Mouse (Mus musculus) T-helper 17 cell (primary cell): Measurements from ENCODE around the gene Vps72.
"Not testable (repeated sequence)": the region's sequence is repeated elsewhere in the genome, so short reads cannot be mapped to it uniquely, and the experiment has no call there.

Experiments
- in situ Hi-C, 2 experiments: fragments of 300-600 bp; cut with MboI, MseI; formaldehyde crosslinking; loops; 1 replicate in 1 of 2; 2 replicates in 1 of 2; pipeline ENCODE4 v1.15.1; 2025; ENCODE audit warnings: high pct_unique_total_duplicates in 2 of 2

Vps72 gene

DNA sequence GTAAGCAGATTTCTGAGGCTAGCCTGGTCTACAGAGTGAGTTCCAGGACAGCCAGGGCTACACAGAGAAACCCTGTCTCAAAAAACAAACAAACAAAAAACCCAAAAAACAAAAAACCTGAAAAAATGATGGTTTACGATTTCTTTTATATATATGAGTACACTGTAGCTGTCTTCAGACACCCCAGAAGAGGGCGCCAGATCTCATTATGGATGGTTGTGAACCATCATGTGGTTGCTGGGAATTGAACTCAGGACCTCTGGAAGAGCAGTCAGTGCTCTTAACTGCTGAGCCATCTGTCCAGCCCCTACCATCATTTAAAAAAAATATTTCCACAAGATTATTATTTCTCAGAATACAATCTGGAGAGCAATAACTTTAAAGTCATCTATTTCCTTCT, 21.6 kb downstream of the Vps72 start:
- in situ Hi-C loops: not testable (repeated sequence)

DNA sequence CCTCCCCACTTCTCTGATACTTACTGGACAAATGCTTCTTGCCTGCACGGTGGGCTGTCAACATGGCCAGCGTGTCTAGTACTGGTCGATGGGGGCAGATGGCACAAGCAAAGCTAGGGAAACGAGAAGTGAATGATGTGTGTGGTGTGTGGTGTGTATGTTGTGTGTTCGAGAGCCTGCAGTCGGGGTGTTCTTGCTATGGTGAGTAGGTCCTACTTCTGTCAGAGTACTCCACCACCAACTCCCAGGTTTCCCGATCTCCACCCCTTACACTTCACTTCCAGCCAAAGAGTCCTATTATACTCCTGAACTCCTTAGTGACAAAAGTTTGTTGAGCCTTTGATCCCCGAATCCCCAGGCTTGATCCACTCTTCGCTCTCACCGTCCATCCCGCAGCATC, 22.4 kb downstream of the Vps72 start:
- in situ Hi-C loops: no loop called here

DNA sequence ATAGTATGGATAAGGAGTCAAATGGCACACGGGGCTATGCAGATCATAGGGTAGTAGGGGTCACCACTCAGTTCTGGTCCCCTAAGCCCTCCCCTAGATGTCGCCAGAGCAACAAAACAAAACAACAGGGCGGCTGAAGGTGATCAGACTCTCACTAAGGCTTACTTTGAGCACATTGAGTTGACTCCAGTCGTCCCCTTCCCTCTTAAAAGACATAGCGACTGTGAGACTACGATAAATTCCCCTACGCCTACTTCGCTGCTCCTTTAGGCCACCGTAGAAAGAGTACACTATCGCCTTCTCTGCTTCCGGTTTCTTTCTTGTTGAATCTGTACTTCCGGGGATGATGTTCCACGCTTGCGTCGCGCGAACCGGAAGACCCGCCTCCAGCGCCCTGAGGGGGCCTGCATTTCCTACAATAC, 22.9 kb downstream of the Vps72 start, which contains the start of the genes Scnm1 and Lysmd1:
Gene Scnm1 (minus strand): TSS at position 332 of the 422 bp plus-strand sequence.
Gene Lysmd1 (plus strand): TSS at position 409 of the 422 bp plus-strand sequence.
- in situ Hi-C loops: no loop called here

DNA sequence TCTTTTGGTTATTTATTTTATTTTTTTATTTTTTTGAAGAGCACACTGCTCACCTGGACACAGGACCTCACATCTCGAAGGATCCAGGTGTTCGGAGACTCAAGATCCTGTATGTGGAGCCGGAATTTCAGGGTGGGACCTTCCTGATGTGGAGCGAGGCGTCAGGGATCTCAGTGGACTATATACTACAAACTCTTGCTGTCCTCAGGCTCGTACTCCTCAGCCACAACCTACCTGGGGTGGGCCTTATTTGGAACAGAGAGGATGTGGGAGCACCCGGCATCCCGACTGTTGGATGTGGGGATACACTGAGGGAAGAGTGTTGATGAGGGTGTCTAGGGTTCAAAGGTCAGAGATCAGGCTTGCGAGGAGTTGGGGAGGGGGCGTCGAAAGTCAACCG, 23.3 kb downstream of the Vps72 start:
- in situ Hi-C loops: not testable (repeated sequence)

DNA sequence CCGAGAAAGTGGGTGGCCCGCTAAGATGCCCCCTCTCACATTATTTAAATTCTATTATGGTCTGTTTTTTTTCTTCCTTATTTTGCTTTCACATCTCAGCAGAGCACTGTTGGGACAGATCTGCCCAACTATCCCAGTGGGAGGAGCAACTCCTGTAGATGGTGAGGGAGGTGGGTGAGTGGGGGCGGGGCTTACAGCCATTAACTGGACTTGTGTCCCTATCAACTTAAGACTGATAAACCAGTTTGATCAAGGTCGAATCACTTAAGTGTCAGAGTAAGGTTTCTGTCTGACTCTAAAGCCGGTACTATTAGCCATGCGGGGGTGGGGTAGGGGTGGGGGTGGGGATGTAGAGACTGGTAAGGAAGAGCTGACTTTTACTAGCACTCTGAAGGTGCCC, 24.2 kb downstream of the Vps72 start:
- in situ Hi-C loops: loop anchor here (5.0 kb wide), 1 partner anchor 1208 kb away; no protein-coding TSS in a partner anchor

DNA sequence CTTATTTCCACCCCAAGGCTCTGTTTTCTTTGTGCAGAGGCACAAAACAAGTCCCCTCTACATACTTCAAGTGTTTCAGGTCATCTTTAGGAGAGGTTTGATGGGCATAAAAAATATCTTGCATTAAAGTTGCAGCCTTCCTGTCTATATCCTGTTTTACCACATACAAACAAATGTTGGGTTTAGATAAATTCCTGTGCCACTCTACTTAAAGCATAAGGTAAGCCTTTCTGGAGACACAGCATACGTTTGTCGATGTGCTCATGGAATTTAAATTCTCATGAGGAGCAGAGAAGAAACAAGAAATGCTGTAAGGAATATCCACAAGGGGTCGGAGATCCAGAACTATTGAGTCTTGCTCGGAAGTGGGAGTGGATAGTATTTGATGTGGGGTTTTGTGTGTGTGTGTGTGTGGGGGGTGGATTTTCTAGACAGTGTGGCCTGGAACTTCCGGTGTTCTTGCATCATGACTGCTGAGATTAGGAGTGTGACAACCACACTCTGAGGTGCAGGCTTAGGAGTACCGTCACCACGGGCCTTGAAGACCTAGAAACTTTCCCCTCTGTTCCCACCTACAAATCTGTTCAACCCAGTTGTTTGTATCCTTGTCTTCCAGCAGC, 24.7 kb downstream of the Vps72 start:
- in situ Hi-C loops: loop anchor here (5.0 kb wide), 1 partner anchor 1208 kb away; no protein-coding TSS in a partner anchor

DNA sequence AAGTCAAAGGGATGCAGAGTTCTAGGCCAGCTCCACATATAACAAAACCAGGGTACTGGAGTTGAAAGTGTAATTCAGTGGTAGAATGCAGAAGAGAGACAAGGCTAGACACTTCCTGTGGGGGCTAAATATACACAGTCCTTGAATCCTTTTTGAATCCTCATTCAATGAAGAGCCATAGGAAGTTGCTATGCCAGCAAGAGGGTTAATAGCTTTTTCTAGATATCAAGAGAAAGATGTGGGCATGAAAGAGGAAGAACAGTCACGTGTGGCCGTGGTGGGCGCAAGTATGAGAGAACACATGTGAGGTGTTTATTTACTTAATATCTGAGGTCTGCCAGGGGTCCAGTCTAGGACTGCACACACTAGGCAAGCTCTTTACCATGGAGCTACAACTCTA, 25.5 kb downstream of the Vps72 start:
- in situ Hi-C loops: loop anchor here (5.0 kb wide), 1 partner anchor 1209 kb away; no protein-coding TSS in a partner anchor

DNA sequence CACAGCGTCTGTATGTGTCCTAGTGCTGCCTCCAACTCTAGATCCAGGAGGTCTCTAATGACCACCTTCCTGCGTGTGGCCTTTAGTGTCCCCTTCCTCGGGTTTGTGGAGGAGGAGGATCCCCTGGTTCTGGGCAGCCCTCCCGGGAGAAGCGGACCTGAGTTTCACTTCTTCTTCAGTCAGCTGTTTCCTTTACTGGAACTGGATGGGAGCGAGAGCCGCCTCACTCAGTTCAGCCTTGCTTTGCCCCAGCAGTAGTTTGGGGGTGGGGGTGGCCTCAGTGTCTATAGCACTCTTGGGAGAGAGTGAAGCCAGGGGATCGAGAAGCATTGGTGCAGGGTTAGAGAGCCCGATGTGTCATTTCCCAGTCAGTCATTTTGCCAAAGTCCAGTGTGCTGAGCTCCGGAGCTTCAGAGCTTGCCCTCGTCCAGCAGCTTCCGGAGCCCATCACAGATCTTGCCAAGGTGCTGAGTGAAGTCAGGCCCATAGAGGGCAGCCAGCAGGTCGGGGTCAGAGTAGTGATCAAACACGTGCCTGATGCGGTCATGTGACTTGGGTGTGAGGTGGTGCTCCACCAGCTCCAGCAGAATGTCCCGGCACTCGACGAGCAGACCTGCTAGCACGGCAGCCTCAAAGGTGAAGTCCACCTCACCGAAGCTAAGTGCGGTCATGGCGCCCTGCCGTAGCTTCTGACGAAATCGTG, 28.9 kb downstream of the Vps72 start:
- in situ Hi-C loops: loop anchor here (5.0 to 10.0 kb wide), 3 partner anchors 73 to 1212 kb away; no protein-coding TSS in a partner anchor

DNA sequence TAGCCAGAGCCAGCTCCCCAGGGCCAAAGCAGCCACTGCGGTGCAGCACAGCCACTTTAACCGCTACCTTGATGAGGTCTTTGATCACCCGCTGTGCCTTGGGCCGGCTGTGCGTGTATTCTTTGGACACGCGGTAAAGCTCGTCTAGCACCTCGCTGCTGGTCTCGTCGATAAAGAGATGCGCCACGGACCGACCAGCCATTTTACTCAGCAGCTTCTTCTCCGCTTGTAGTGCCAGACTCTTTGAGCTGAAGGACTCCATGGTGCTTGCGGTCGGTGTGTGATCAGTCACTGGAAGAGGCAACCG, 29.4 kb downstream of the Vps72 start:
- in situ Hi-C loops: loop anchor here in 1 of 2 experiments (5.0 to 10.0 kb wide), 2 partner anchors 72 to 125 kb away; no protein-coding TSS in a partner anchor

DNA sequence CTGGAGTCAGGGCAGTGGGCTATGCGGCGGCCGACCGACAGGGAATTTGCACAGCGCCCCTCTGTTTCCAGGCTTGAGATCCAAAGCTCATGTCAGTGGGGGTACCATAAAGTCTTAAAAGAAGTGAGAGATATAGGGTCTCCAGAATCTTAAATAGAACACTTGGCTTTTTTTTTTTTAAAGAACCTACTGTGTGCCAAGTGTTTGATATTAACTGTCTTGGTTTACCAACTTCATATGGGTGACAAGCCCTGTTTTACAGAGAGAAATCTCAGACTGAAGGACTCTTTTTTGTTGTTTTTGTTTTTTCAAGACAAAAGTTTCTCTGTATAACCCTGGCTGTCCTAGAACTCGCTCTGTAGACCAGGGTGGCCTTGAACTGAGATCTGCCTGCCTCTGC, 30.0 kb downstream of the Vps72 start:
- in situ Hi-C loops: loop anchor here in 1 of 2 experiments (5.0 to 10.0 kb wide), 2 partner anchors 72 to 124 kb away; no protein-coding TSS in a partner anchor

DNA sequence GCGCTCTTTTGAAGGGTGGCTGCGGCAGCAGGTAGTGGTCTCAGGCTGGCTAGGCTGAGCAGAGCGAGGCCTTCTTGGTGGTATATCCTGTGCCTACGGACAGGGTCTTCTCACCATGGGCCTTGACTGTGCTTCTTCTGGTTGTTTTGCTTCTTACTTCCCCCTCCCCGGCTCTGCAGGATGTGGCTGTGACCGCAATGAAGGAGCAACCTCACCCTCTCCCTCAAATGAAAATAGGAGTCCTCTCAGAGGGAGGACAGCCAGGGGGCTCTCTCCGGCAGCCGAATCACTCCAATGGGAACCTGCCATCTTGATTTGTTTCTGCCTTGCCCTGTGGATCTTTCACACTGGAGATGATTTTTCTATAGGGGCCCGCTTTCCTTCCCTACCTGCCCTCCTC, 30.7 kb downstream of the Vps72 start:
- in situ Hi-C loops: loop anchor here in 1 of 2 experiments (5.0 to 10.0 kb wide), 2 partner anchors 71 to 123 kb away; no protein-coding TSS in a partner anchor

DNA sequence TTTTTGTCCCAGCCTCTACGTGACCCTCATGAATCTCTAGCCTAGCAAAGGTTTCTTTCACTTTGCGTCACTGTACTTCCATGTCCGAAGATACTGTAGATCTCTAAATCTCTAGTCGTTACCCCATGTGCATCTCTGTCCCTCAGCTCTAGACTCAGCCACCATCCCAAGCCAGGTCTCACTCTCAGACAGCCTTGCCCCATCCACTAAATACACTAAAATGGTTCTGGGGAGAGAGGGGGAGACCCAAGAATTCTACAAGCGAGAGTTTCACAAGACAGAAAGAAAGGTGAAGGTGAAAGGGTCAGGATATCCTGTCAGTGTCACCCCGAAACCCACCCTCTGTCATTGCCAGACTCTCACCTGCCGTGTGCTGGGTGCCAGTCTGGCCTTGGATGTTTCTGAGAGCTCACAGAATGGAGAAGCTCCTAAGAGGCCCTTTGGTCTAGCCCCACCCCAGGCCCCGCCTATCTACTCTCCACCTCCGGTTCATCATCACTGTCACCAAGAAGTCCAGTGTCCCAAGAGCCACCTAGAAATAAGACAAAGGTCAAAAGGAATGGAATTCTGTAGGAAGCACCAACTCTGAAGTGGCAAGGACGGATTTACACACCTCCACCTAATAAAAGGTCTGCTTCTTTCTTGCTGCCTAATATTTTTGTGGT, 31.3 kb downstream of the Vps72 start, which contains the start of gene Tnfaip8l2:
Gene Tnfaip8l2 (minus strand): TSS at position 409 of the 665 bp plus-strand sequence.
- in situ Hi-C loops: loop anchor here in 1 of 2 experiments (5.0 to 10.0 kb wide), 2 partner anchors 70 to 123 kb away; no protein-coding TSS in a partner anchor

DNA sequence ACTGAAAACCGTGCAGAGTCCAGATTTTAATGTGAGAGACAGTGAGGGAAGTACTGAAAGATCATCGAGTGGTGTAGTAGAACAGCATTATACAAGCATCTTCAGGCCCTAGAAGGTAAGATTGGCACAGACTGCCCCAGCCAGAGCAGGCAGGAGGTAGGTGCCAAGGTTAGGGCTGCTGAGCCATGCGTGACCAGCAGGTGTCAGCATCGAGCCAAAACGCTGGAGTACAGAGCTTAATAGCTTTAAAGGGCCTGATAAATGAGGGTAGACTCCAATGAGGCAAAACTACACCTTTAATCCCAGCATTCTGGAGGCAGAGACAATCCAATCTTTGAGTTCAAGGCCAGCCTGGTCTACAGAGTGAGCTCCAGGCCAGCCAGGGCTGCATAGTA, 31.8 kb downstream of the Vps72 start:
- in situ Hi-C loops: loop anchor here in 1 of 2 experiments (5.0 to 10.0 kb wide), 2 partner anchors 70 to 122 kb away; no protein-coding TSS in a partner anchor

DNA sequence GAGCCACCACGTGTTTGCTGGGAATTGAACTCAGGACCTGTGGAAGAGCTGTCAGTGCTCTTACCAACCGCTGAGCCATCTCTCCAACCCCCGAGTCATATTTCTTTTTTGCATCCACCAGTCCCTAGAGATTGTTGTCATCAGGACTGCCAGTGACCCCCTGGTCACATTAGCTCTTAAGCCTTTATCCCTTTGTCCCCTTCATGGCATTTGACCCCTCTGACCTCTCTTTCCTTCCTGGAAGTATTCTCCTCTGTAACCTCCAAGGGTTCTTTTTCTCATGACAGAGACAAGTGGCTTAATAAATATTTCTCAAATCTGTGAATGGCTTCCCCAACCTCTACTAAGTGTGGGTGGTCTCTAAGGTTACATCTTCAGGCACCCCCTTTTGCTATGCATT, 37.1 kb downstream of the Vps72 start:
- in situ Hi-C loops: loop anchor here in 1 of 2 experiments (10.0 kb wide), 1 partner anchor 117 kb away; no protein-coding TSS in a partner anchor

DNA sequence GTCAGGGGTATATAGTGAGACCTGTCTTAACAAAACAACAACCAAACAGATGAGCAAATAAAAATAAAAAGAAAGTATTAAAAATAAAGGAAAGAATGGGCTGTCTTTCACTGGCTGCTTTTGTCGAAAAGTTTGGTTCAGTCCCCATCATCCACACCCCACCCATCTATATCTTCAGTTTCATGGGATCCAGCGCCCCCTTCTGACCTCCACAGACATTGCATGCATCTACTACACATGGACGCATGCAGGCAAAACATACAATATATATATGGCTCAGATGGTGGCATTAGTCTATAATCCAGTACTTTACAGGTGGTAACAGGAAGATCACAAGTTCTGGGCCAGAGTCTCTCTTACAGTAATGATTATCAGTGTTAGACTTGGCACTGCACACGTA, 43.1 kb downstream of the Vps72 start:
- in situ Hi-C loops: no loop called here

DNA sequence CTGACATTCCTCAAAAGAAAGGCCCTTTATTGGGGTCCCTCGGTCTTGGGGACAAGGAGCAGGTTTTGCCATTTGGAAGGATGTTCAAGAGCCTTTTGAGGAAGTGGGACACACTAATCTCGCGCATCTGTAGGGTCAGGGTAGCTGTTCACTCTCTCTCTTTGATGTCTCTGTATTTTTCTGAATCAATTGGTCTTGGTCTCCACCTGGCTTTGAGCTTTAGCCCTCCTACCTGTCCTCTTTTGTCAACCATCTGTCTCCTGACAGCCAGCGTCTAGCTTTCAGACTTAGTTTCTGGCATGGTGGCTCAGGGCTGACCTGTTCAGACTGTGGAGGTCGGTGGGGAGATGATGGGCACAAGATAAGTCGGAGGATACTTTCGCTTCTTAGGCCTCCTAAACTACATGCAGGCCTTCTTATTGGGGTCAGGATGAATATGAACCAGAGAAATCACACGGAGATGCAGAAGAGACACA, 48.7 kb downstream of the Vps72 start:
- in situ Hi-C loops: no loop called here

DNA sequence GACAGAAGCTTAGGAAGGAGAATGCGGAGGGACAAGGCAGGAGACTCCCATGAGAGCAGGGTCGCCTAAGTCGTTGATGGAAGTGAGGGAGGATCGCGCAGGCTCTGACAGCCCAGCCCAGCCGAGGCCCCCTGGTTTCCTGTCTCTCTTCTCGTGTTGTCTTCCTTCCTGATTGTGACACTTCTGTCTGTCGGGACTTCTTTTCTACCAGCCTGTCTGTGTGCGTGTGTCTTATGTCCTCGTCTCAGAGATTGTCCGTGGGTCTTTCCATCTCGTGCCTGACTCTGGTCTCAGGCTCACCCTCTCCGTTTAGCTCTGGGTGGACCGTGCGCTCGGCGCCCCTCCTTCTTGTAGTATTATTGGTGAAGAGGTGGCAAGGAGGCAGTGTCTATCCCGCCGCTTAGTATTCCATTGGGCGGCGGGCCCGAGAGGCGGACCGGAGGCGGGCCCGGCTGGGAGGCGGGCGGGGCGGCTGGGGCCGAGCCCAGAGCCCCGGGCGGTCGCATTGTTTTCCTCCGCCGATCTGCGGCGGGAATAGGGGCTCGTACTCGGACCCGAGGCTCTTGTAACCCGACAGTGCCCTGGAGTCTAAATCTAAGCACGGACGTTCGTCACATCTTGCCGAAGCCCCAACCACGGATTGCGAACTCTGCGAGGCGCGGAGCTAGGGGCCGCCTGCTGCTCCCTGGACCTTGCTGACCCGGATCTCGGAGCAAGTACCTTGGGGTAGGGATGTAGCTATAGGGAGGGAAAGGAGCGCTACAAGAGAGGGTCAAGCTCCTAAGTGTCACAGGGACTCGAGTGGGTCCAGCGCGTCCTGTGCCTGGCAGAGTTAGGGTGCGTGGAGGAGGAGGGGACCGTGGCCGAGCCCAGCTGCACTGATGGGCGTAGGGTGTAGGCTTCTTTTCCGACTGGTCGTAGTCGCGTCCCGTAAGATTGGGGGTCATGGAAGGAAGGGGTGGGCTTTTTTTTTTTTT, 49.5 kb downstream of the Vps72 start, which contains the start of gene Sema6c:
Gene Sema6c (plus strand): TSS at position 471 of the 977 bp plus-strand sequence.
- in situ Hi-C loops: no loop called here

DNA sequence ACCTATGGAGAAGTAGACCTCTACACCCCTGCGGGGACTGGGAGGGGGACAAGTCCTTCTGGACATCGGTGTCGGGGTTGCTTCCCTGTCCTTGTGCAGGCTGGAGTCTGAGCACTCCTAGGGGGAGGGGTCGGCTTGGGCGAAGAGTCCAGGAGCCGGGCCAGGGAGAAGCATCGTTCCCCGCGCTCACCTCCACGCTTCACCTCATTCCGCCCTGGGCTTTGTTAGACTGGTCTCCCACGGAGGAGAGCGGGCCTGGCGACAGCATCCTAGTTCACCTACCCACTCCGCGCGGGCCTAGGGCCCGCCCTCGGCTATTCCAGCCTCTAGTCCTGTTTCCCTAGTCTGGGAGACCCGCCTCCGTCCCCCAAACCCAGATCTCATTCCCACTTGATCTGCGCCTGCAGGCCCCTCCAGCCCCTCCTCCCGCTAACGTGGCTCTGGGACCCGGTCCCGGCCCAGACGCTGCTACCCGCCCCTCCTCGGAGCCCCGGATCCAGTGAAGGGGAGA, 50.3 kb downstream of the Vps72 start:
- in situ Hi-C loops: no loop called here

DNA sequence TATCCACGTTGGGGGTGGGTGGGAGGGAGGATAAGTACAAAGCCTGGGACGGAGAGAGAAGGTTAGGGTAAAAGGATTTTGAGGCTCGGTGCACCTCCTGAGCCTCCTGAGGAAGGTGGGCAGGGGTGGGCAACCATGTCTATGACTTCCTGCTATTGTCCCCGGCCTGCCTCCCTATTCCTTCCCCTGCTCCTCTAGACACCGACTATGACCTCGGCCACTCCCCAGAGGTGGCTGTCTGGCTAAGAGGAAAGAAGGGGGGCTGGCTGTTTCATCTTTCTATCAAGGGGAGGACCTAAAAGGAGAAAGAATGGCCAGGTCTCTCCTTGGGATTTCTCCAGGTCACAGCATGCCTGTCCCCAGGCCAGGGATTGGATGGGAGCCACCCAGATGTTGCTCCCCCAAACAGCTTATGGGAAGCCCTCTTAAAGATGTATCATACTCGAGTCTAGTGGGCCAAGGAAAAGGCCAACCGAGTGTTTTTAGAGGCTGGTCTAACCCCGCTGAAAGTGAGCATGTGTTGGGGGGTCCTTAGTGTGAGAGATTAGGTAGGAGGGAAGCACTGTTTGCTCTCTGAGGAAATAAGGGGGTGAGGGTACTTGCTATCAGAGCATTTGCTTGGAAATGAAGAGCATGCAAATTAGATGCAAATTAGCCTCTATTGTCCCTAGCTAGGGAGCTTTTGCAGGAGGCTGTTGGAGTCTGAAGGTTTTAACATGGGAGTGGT, 51.0 kb downstream of the Vps72 start:
- in situ Hi-C loops: no loop called here

DNA sequence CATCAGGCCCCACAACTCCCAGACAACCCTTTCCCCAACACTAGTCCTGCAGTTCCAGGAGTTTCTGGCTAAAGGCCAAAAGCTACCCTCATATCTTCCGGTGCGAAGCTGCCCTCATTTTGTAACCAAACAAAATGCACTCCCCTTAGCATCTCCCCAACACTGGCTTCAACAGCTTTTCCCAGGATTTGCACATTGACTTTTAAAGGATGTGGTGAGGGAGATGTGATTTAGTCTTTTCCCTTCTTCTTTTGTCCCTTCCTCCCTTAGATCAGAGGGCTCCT, 51.5 kb downstream of the Vps72 start:
- in situ Hi-C loops: no loop called here
